Mouse (Mus musculus): ENCODE results near the gene Rem2. TPM values are rescaled to one million over a fixed set of nuclear protein-coding genes. Genes with fewer than 3 reads are reported as not detected.

The Rem2 gene
- polyA plus RNA-seq, 1 experiment from 2014 or later, result 0.34 TPM

DNA sequence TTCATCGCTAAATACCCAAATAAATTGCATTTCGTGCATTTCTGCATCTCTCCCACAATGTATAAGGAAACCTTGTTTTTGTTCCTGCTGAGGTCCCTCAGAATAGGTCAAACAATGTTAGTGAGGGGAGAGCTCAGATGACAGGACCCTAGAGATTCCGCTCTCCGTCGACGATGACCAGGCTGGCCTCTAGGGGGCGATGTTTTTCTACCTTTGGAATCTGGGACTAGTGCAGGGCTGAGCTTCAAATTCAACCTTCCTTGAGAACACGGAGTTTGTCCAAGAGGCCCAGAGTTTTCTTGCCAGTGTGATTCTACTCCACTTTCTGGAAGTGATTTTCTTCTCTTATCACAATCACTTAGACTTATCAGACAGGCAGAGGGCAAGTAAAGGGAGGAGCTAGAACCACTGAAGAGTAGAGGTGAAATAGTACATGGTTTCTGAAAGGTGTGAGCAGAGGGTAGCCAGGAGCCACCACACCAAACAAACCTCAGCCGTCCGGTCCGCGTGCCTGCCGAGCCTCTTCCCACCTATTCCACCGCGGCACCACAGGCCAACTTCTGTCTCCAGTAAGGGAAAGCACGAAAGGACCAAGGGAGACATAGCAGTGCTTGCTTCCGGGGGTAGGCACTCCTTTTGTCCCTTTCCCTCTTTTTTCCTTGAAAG lies 52.7 kb downstream of the Rem2 start:
- Histone ChIP-seq H3K27ac (ENCODE audit: low read length) (no peak overlapping the region), H3K4me2 (ENCODE audit: low read depth, low read length) (no peak overlapping the region), H3K27me3 (ENCODE audit: control insufficient read depth, insufficient read depth, low read depth, low read length) (peaks cover 7% of the 10 kb centered on the region), H3K9ac (ENCODE audit: low read depth, low read length) (no peak overlapping the region), H3K9me3 (replicated peaks; ENCODE audit: control insufficient read depth, low read length) (no peaks in the 10 kb centered on the region), H3K36me3 (ENCODE audit: control insufficient read depth, insufficient read depth) (no peaks in the 10 kb centered on the region), H3K4me3 (ENCODE audit: low read depth, low read length) (no peak overlapping the region), H3K4me1 (ENCODE audit: control insufficient read depth, low read depth, low read length) (peaks cover 2% of the 10 kb centered on the region; the same call in 1 of the 2 replicates)
- 9% methylated on average over 17 of the region's 17 CpGs for WGBS (ENCODE audit: insufficient replicate concordance)
- ATAC-seq (ENCODE audit: low read depth), result 0 out of 2 replicates have a peak, but pooled peaks have one; percentile 35

Other genes with a start within 250 kb of the Rem2 start
- gene Dad1, start 222.0 kb upstream of the Rem2 start, polyA plus RNA-seq (2015; fragmentation: Nextera tagmentation; extraction: Ambion mirVana), result 205 and 226 TPM in 2 replicates
- 22.6 and 23.0 TPM in 2 replicates for gene Abhd4, start 221.9 kb upstream of the Rem2 start, polyA plus RNA-seq (2015; fragmentation: Nextera tagmentation; extraction: Ambion mirVana)
- gene Olfr49, start 191.2 kb upstream of the Rem2 start, polyA plus RNA-seq (2015; fragmentation: Nextera tagmentation; extraction: Ambion mirVana), result not detected in 2 replicates
- 15.9 and 17.9 TPM in 2 replicates for gene Oxa1l, start 115.3 kb upstream of the Rem2 start, polyA plus RNA-seq (2015; fragmentation: Nextera tagmentation; extraction: Ambion mirVana)
- gene Slc7a7, start 58.3 kb upstream of the Rem2 start, polyA plus RNA-seq (2015; fragmentation: Nextera tagmentation; extraction: Ambion mirVana), result 9.5 and 10.5 TPM in 2 replicates
- 161 and 178 TPM in 2 replicates for gene Mrpl52, start 49.2 kb upstream of the Rem2 start, polyA plus RNA-seq (2015; fragmentation: Nextera tagmentation; extraction: Ambion mirVana)
- 22.9 and 25.3 TPM in 2 replicates for gene Mmp14, start 44.5 kb upstream of the Rem2 start, polyA plus RNA-seq (2015; fragmentation: Nextera tagmentation; extraction: Ambion mirVana)
- 17.9 and 19.3 TPM in 2 replicates for gene Lrp10, start 12.0 kb upstream of the Rem2 start, polyA plus RNA-seq (2015; fragmentation: Nextera tagmentation; extraction: Ambion mirVana)
- 20.6 and 21.6 TPM in 2 replicates for gene Prmt5, start 41.4 kb downstream of the Rem2 start, polyA plus RNA-seq (2015; fragmentation: Nextera tagmentation; extraction: Ambion mirVana)
- gene Haus4, start 78.5 kb downstream of the Rem2 start, polyA plus RNA-seq (2015; fragmentation: Nextera tagmentation; extraction: Ambion mirVana), result 31.5 and 32.2 TPM in 2 replicates
- 5.0 and 6.1 TPM in 2 replicates for gene Ajuba, start 101.5 kb downstream of the Rem2 start, polyA plus RNA-seq (2015; fragmentation: Nextera tagmentation; extraction: Ambion mirVana)
- gene 4931414P19Rik, start 129.9 kb downstream of the Rem2 start, polyA plus RNA-seq (2015; fragmentation: Nextera tagmentation; extraction: Ambion mirVana), result 2.3 and 2.5 TPM in 2 replicates
- gene Psmb5, start 141.9 kb downstream of the Rem2 start, polyA plus RNA-seq (2015; fragmentation: Nextera tagmentation; extraction: Ambion mirVana), result 173 and 183 TPM in 2 replicates
- not detected in 2 replicates for gene Psmb11, start 145.3 kb downstream of the Rem2 start, polyA plus RNA-seq (2015; fragmentation: Nextera tagmentation; extraction: Ambion mirVana)
- not detected in 2 replicates for gene Gm17606, start 164.9 kb downstream of the Rem2 start, polyA plus RNA-seq (2015; fragmentation: Nextera tagmentation; extraction: Ambion mirVana)
- 0.13 and 0.25 TPM in 2 replicates for gene Cdh24, start 165.3 kb downstream of the Rem2 start, polyA plus RNA-seq (2015; fragmentation: Nextera tagmentation; extraction: Ambion mirVana)
- gene 1700123O20Rik, start 210.1 kb downstream of the Rem2 start, polyA plus RNA-seq (2015; fragmentation: Nextera tagmentation; extraction: Ambion mirVana), result 40.2 and 42.6 TPM in 2 replicates
- 43.5 and 45.1 TPM in 2 replicates for gene Acin1, start 210.8 kb downstream of the Rem2 start, polyA plus RNA-seq (2015; fragmentation: Nextera tagmentation; extraction: Ambion mirVana)
- gene Gm29776, start 222.7 kb downstream of the Rem2 start, polyA plus RNA-seq (2015; fragmentation: Nextera tagmentation; extraction: Ambion mirVana), result 0.05 and 0.06 TPM in 2 replicates
- gene Cebpe, start 236.1 kb downstream of the Rem2 start, polyA plus RNA-seq (2015; fragmentation: Nextera tagmentation; extraction: Ambion mirVana), result 10.4 and 11.7 TPM in 2 replicates